Mouse (Mus musculus): ENCODE data around the gene Topaz1. TPM values are rescaled to one million over a fixed set of nuclear protein-coding genes. Genes with fewer than 3 reads are reported as not detected.

The Topaz1 gene
- total and polyA plus RNA-seq, 3 experiments = 0.11 TPM; not detected in 2

GRCm38 (mm10) chr9:122725046-122725765 lies 21.9 kb upstream of the Topaz1 start:
- no peaks in the 10 kb centered on the region; the same call in 1 of the 2 replicates for H3K4me1 ChIP-seq (ENCODE audit: insufficient read depth, low read depth, low read length)
- no peak for ATAC-seq (ENCODE audit: extremely low read depth, insufficient number of reproducible peaks, low FRiP score, poor library complexity, severe bottlenecking)
- H3K27me3 ChIP-seq (ENCODE audit: insufficient read depth, low read length) = peaks cover 13% of the 10 kb centered on the region
- no peaks in the 10 kb centered on the region for H3K36me3 ChIP-seq (replicated peaks)
- no peak overlapping the region for H3K4me3 ChIP-seq (ENCODE audit: low read depth, low read length)
- no peak for DNase-seq (ENCODE audit: low spot score)
- H3K9me3 ChIP-seq (replicated peaks) = no peaks in the 10 kb centered on the region
- TF ChIP-seq GATA1 (IDR thresholded peaks at IDR 0.05; ENCODE audit: borderline replicate concordance, low read length) = no peak
- no peak for TF ChIP-seq CTCF (IDR thresholded peaks at IDR 0.05; ENCODE audit: low read depth, low read length)
- TF ChIP-seq POLR2AphosphoS5 (IDR thresholded peaks at IDR 0.05; ENCODE audit: insufficient replicate concordance, low read depth, low read length) = no peak
- no peak for TF ChIP-seq TAL1 (conservative IDR thresholded peaks at IDR 0.05; ENCODE audit: low read depth, low read length)
- TF ChIP-seq GATA2 (IDR thresholded peaks at IDR 0.05; ENCODE audit: borderline replicate concordance, low read depth, low read length) = no peak

GRCm38 (mm10) chr9:122729500-122729899 lies 17.6 kb upstream of the Topaz1 start:
- TF ChIP-seq POLR2AphosphoS5 (IDR thresholded peaks at IDR 0.05; ENCODE audit: insufficient replicate concordance, low read depth, low read length) (no peak), CTCF (IDR thresholded peaks at IDR 0.05; ENCODE audit: low read depth, low read length) (peak; percentile 65), GATA2 (IDR thresholded peaks at IDR 0.05; ENCODE audit: borderline replicate concordance, low read depth, low read length) (no peak), GATA1 (IDR thresholded peaks at IDR 0.05; ENCODE audit: borderline replicate concordance, low read length) (no peak), TAL1 (conservative IDR thresholded peaks at IDR 0.05; ENCODE audit: low read depth, low read length) (no peak)
- ATAC-seq (ENCODE audit: extremely low read depth, insufficient number of reproducible peaks, low FRiP score, poor library complexity, severe bottlenecking) (peak; percentile 54; the same call in 1 of the 2 replicates), DNase-seq (ENCODE audit: low spot score) (peak; percentile 24)
- Histone ChIP-seq H3K27me3 (ENCODE audit: insufficient read depth, low read length) (peaks cover 9% of the 10 kb centered on the region), H3K4me3 (ENCODE audit: low read depth, low read length) (no peak overlapping the region), H3K9me3 (replicated peaks) (no peaks in the 10 kb centered on the region), H3K4me1 (ENCODE audit: insufficient read depth, low read depth, low read length) (no peaks in the 10 kb centered on the region; the same call in 1 of the 2 replicates), H3K36me3 (replicated peaks) (no peaks in the 10 kb centered on the region)

GRCm38 (mm10) chr9:122732126-122732810 lies 14.9 kb upstream of the Topaz1 start:
- no peak overlapping the region for H3K4me3 ChIP-seq (ENCODE audit: low read depth, low read length)
- H3K9me3 ChIP-seq (replicated peaks) = no peaks in the 10 kb centered on the region
- no peaks in the 10 kb centered on the region for H3K36me3 ChIP-seq (replicated peaks)
- no peaks in the 10 kb centered on the region; the same call in 1 of the 2 replicates for H3K4me1 ChIP-seq (ENCODE audit: insufficient read depth, low read depth, low read length)
- ATAC-seq (ENCODE audit: extremely low read depth, insufficient number of reproducible peaks, low FRiP score, poor library complexity, severe bottlenecking) (no peak), DNase-seq (ENCODE audit: low spot score) (no peak)
- peaks cover 3% of the 10 kb centered on the region; the same call in 1 of the 2 replicates for H3K27me3 ChIP-seq (ENCODE audit: insufficient read depth, low read length)
- TF ChIP-seq CTCF (IDR thresholded peaks at IDR 0.05; ENCODE audit: low read depth, low read length) (no peak), GATA2 (IDR thresholded peaks at IDR 0.05; ENCODE audit: borderline replicate concordance, low read depth, low read length) (no peak), TAL1 (conservative IDR thresholded peaks at IDR 0.05; ENCODE audit: low read depth, low read length) (no peak), POLR2AphosphoS5 (IDR thresholded peaks at IDR 0.05; ENCODE audit: insufficient replicate concordance, low read depth, low read length) (no peak), GATA1 (IDR thresholded peaks at IDR 0.05; ENCODE audit: borderline replicate concordance, low read length) (no peak)

GRCm38 (mm10) chr9:122733222-122733621 lies 13.9 kb upstream of the Topaz1 start:
- no peaks in the 10 kb centered on the region; the same call in 1 of the 2 replicates for H3K4me1 ChIP-seq (ENCODE audit: insufficient read depth, low read depth, low read length)
- no peak overlapping the region for H3K4me3 ChIP-seq (ENCODE audit: low read depth, low read length)
- ATAC-seq (ENCODE audit: extremely low read depth, insufficient number of reproducible peaks, low FRiP score, poor library complexity, severe bottlenecking) = no peak
- no peaks in the 10 kb centered on the region for H3K36me3 ChIP-seq (replicated peaks)
- no peaks in the 10 kb centered on the region for H3K9me3 ChIP-seq (replicated peaks)
- TF ChIP-seq GATA2 (IDR thresholded peaks at IDR 0.05; ENCODE audit: borderline replicate concordance, low read depth, low read length) (no peak), TAL1 (conservative IDR thresholded peaks at IDR 0.05; ENCODE audit: low read depth, low read length) (no peak), GATA1 (IDR thresholded peaks at IDR 0.05; ENCODE audit: borderline replicate concordance, low read length) (no peak), CTCF (IDR thresholded peaks at IDR 0.05; ENCODE audit: low read depth, low read length) (no peak), POLR2AphosphoS5 (IDR thresholded peaks at IDR 0.05; ENCODE audit: insufficient replicate concordance, low read depth, low read length) (no peak)
- H3K27me3 ChIP-seq (ENCODE audit: insufficient read depth, low read length) = peaks cover 3% of the 10 kb centered on the region; the same call in 1 of the 2 replicates
- no peak for DNase-seq (ENCODE audit: low spot score)

GRCm38 (mm10) chr9:122734934-122735333 lies 12.2 kb upstream of the Topaz1 start:
- Histone ChIP-seq H3K4me1 (ENCODE audit: insufficient read depth, low read depth, low read length) (no peaks in the 10 kb centered on the region), H3K27me3 (ENCODE audit: insufficient read depth, low read length) (peaks cover 4% of the 10 kb centered on the region; the same call in 1 of the 2 replicates), H3K4me3 (ENCODE audit: low read depth, low read length) (no peak overlapping the region), H3K9me3 (replicated peaks) (no peaks in the 10 kb centered on the region), H3K36me3 (replicated peaks) (no peaks in the 10 kb centered on the region)
- no peak for ATAC-seq (ENCODE audit: extremely low read depth, insufficient number of reproducible peaks, low FRiP score, poor library complexity, severe bottlenecking)
- TF ChIP-seq GATA2 (IDR thresholded peaks at IDR 0.05; ENCODE audit: borderline replicate concordance, low read depth, low read length) (no peak), CTCF (IDR thresholded peaks at IDR 0.05; ENCODE audit: low read depth, low read length) (no peak), GATA1 (IDR thresholded peaks at IDR 0.05; ENCODE audit: borderline replicate concordance, low read length) (no peak), POLR2AphosphoS5 (IDR thresholded peaks at IDR 0.05; ENCODE audit: insufficient replicate concordance, low read depth, low read length) (no peak), TAL1 (conservative IDR thresholded peaks at IDR 0.05; ENCODE audit: low read depth, low read length) (no peak)
- DNase-seq (ENCODE audit: low spot score) = no peak

- H3K4me1 ChIP-seq (ENCODE audit: insufficient read depth, low read depth, low read length) = no peaks in the 10 kb centered on the region
- no peaks in the 10 kb centered on the region for H3K36me3 ChIP-seq (replicated peaks)
- ATAC-seq (ENCODE audit: extremely low read depth, insufficient number of reproducible peaks, low FRiP score, poor library complexity, severe bottlenecking) (no peak), DNase-seq (ENCODE audit: low spot score) (no peak)
- H3K9me3 ChIP-seq (replicated peaks) = no peaks in the 10 kb centered on the region
- TF ChIP-seq POLR2AphosphoS5 (IDR thresholded peaks at IDR 0.05; ENCODE audit: insufficient replicate concordance, low read depth, low read length) (no peak), GATA1 (IDR thresholded peaks at IDR 0.05; ENCODE audit: borderline replicate concordance, low read length) (no peak), CTCF (IDR thresholded peaks at IDR 0.05; ENCODE audit: low read depth, low read length) (no peak)
- H3K27me3 ChIP-seq (ENCODE audit: insufficient read depth, low read length) = peaks cover 6% of the 10 kb centered on the region; the same call in 1 of the 2 replicates
- no peak overlapping the region for H3K4me3 ChIP-seq (ENCODE audit: low read depth, low read length)
Measured at GRCm38 (mm10) chr9:122736001-122736400, 11.1 kb upstream of the Topaz1 start.
